Mouse (Mus musculus) bone marrow, adult 2 months (tissue): ENCODE data around the gene Car5a.

ENCODE experiments used
- CTCF ChIP-seq: fragments of 200-500 bp; IDR thresholded peaks from 2 replicates; pipeline ENCODE4 v1.5.1; 2011; ENCODE audit warnings: low read length, control low read depth; ENCODE audit not compliant: control insufficient read depth, insufficient read depth
- POLR2A ChIP-seq: fragments of 200-500 bp; IDR thresholded peaks from 2 replicates; pipeline ENCODE4 v1.6.1; 2011; ENCODE audit warnings: low read depth, mild to moderate bottlenecking, control low read depth, low read length, borderline replicate concordance; ENCODE audit not compliant: control insufficient read depth

DNA sequence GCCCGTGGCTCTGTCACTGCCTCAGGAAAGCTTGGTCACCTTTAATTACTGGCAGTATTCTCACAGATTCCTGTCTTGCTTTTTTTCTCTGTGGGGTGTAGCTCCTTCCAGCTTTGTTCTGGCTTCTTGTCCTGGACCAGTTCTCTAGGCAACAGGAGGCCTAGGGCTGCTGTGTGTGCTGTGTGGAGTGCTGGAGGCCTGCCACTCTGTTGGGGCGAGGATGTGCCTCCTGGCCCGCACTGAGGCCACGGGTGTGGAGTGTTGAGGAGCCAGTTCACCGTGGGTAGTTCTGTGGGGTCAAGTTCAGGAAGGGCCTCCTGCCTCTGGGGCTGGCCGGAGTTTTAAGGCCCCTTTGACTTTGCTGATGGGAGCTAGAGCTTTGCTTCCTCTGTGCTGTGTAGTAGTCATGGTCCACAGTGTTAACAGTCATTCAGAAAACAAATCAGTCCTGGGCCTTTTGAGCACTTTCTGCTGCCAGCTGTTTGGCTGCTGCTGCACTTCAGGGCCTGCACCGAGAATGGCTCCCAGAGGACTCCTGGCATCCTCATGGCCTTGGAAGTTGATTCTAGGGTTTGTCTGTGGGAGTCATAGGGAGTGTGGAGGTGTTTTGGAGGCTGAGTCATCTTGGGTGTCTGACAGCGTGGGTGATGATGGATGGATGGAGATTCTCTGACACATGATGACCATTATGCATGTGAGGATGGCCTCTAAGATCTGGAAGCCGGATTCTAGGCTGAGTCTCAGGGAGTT, 46.0 kb upstream of the Car5a start:
- TF ChIP-seq POLR2A (no peak), CTCF (no peak)
